Mouse (Mus musculus) gastrocnemius, adult 2 months (tissue): Measurements from ENCODE around the gene Atp4b. TPM values are rescaled to one million over a fixed set of nuclear protein-coding genes. Genes with fewer than 3 reads are reported as not detected.

Experiments
- DNase-seq: peaks from one replicate; pipeline ENCODE4 v3.0.0; 2022
- H3K27ac ChIP-seq: fragments of 200-600 bp; 2 replicates; pipeline ENCODE4 v1.8.1; 2022; ENCODE audit warnings: mild to moderate bottlenecking
- H3K4me3 ChIP-seq: fragments of 200-600 bp; 2 replicates; pipeline ENCODE4 v1.8.1; 2022; ENCODE audit warnings: mild to moderate bottlenecking, moderate library complexity
- CTCF ChIP-seq: fragments of 200-600 bp; IDR thresholded peaks from 2 replicates; pipeline ENCODE4 v1.8.1; 2022; ENCODE audit warnings: antibody characterized with exemption, mild to moderate bottlenecking, moderate library complexity
- intact Hi-C: fragments of 180-260 bp; cut with DNase I; formaldehyde crosslinking; loops from one replicate; pipeline ENCODE4 v1.15.1; 2025
- long read RNA-seq, 2 experiments: library from polyadenylated mRNA; stranded (forward); transcript quantifications; one replicate each; pipeline ENCODE4 v2.0.0; 2021
- total RNA-seq, 2 experiments: library from RNA; stranded (reverse); gene quantifications; 2 replicates each; pipeline ENCODE4 v1.2.3; 2021

Atp4b gene
- total RNA-seq: not detected
- long read RNA-seq, experiment 1: 0 reads
- long read RNA-seq, experiment 2: 0 reads

DNA sequence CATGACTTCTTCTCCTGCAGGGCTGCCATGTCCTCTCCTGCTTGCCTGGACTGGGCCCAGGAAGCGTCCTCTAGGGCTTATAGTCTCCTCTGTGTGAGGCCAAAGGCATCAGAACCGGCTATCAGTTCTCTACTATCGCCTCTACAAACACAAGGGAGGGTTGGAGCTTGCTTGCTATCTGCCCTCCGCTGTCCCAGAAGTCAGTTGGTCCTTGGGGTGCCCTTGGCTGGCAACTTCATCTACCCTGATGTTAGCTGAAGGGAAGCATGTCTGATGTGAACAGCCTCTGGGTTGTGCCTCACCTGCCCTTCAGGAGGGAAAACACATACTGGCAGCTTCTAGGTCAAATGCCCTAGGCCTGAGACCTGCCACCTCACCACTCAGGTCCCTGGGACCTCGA is at the start of gene Atp4b:
TSS of gene Atp4b (minus strand) at position 101 of the 400 bp plus-strand sequence.
- intact Hi-C loops: no loop called here
- no peak for DNase-seq

DNA sequence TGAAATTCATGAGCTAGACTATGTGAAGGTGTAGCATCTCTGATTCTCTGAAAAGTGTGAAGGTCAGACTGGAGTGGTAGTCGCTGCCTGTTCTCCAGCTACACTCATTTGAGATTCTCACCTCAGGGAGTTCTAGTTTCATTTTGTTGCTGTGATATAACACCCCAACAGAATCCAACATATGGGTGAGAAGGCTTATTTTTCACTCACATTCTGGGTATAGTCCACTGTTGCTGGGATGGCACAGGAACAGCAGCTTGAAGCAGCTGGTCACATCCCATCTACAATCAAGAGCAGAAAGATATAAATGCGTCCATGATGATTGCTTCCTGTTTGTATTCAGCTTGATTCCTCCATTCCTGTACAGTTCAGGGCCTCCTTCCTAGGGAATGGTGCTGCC is 45.5 kb upstream of the Atp4b start:
- no peak for DNase-seq
- Histone ChIP-seq H3K4me3 (no peak overlapping the region), H3K27ac (no peak overlapping the region)
- intact Hi-C loops: no loop called here
- no peak for TF ChIP-seq CTCF

More for the DNA sequence above, at the start of gene Atp4b:
- Histone ChIP-seq H3K27ac (no peak within 1 kb of the TSS), H3K4me3 (no peak within 1 kb of the TSS)
- no peak for TF ChIP-seq CTCF

GRCm38 (mm10) chr8:13437531-13437930 is 40.9 kb upstream of the Atp4b start:
- DNase-seq: no peak
- intact Hi-C loops: no loop called here
- Histone ChIP-seq H3K4me3 (peak overlapping the region; percentile 72; the same call in 1 of the 2 replicates), H3K27ac (no peak overlapping the region; the same call in 1 of the 2 replicates)
- TF ChIP-seq CTCF: no peak

GRCm38 (mm10) chr8:13436052-13436451 is 39.4 kb upstream of the Atp4b start:
- Histone ChIP-seq H3K4me3 (peak overlapping the region; percentile 72), H3K27ac (peak overlapping the region; percentile 87)
- intact Hi-C loops: no loop called here
- DNase-seq: no peak
- no peak for TF ChIP-seq CTCF

GRCm38 (mm10) chr8:13434889-13435288 is 38.3 kb upstream of the Atp4b start, which contains the start of gene Tmem255b:
Tmem255b (plus strand) TSS chr8:13435189.
- Histone ChIP-seq H3K4me3 (peak within 1 kb of the TSS; percentile 72), H3K27ac (peak within 1 kb of the TSS; percentile 87)
- intact Hi-C loops: no loop called here
- no peak for DNase-seq
- no peak for TF ChIP-seq CTCF

DNA sequence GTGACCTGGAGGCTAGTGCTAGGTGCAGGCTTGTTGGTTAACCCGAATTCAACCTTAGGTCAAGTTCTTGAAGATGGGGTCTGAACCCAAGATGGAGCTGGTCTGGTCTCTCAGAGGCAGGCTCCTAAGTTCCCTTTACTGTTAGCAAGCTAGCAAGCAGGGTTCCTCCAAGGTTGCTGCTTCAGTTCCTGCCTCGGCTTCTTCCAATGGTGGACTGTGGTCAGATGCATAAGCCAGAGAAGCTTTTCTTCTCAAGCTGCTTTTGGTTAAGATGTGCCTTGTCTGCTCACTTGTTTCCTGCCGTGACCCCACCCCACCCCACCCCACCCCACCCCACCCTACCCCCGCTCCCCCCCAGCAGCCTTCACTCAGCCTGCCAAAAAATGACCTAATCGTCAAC is 36.5 kb upstream of the Atp4b start:
- Histone ChIP-seq H3K4me3 (no peak overlapping the region), H3K27ac (peak overlapping the region; percentile 70)
- intact Hi-C loops: no loop called here
- no peak for DNase-seq
- no peak for TF ChIP-seq CTCF

GRCm38 (mm10) chr8:13430866-13431265 is 34.2 kb upstream of the Atp4b start:
- DNase-seq: no peak
- TF ChIP-seq CTCF: no peak
- Histone ChIP-seq H3K4me3 (peak overlapping the region; percentile 64), H3K27ac (peak overlapping the region; percentile 90)
- intact Hi-C loops: no loop called here

- peak overlapping the region; percentile 64 for H3K4me3 ChIP-seq
Measured at GRCm38 (mm10) chr8:13430412-13430811, 33.8 kb upstream of the Atp4b start.

DNA sequence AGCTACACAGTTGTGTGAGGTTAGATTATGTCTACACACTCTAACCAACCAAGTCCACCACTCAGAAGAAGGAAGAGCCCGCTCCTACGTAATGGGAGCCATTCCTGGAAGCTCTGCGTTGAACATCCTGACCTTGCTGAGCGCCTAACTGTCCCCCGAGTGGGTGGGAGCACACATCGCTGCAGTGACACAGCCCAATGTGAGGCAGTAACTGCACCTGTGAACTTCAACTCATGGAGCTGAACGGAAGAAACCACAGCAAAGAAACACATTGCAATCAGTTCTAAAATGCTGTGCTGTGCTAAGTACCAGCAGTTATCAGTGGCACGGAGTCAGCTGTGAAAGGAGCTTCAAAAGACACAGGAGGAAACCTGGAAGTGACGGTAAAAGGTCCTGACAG is 31.5 kb upstream of the Atp4b start:
- intact Hi-C loops: no loop called here
- Histone ChIP-seq H3K4me3 (peak overlapping the region; percentile 64), H3K27ac (peak overlapping the region; percentile 90)
- no peak for DNase-seq
- no peak for TF ChIP-seq CTCF

More at GRCm38 (mm10) chr8:13430412-13430811, 33.8 kb upstream of the Atp4b start:
- intact Hi-C loops: no loop called here
- no peak for TF ChIP-seq CTCF
- DNase-seq: no peak
- H3K27ac ChIP-seq: peak overlapping the region; percentile 90

DNA sequence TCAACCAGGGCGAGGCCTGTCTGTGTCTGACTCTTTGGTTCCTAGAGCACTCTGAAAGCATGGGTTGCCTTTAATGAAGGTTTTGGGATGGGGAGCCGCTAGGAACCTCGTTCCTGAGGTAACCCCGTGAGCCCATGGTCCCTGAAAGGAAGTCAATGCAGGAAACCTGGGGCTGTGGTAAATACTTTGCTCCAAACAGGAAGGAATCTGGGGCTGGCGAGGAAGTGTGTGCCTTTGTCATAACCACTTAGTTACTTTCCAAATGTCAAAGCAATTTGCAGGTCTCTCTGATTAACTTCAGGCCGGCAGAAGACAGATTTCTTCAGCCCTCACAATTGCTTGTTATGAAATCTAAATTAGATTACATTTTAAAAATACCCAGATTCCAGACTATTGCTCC is 30.7 kb upstream of the Atp4b start:
- Histone ChIP-seq H3K27ac (peak overlapping the region; percentile 90), H3K4me3 (peak overlapping the region; percentile 64)
- no peak for DNase-seq
- intact Hi-C loops: no loop called here
- TF ChIP-seq CTCF: no peak

- no peak overlapping the region for H3K27ac ChIP-seq
- TF ChIP-seq CTCF: no peak
- intact Hi-C loops: no loop called here
- no peak overlapping the region for H3K4me3 ChIP-seq
- DNase-seq: no peak
Measured at GRCm38 (mm10) chr8:13420970-13421369, 24.3 kb upstream of the Atp4b start.

DNA sequence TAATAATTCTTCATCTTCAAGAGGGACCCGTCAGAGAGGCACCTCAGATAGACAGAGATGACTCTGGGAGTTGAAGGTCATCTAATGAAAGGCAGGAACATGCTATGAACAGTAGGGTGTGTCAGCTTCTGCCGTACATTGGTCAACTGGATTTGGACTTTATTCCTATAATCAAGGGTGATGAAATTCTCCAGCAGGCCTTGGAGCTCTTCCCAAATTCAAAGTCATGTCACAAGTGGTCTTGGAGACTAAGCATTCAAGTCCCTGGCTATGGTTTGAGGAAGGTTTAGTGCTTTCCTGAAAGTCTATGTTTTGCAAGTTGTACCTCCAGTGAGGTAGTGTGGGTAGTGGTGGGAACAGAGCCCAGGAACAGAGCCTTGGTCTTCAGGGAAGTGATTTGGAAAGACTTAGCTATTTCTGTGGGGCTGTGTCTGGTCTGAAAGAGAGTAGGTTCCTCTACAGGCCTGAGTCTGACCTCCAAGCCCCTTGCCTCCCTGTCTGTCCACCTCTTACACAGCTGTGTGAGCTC is 22.6 kb upstream of the Atp4b start:
- no peak for TF ChIP-seq CTCF
- intact Hi-C loops: no loop called here
- Histone ChIP-seq H3K4me3 (no peak overlapping the region), H3K27ac (no peak overlapping the region)
- no peak for DNase-seq

DNA sequence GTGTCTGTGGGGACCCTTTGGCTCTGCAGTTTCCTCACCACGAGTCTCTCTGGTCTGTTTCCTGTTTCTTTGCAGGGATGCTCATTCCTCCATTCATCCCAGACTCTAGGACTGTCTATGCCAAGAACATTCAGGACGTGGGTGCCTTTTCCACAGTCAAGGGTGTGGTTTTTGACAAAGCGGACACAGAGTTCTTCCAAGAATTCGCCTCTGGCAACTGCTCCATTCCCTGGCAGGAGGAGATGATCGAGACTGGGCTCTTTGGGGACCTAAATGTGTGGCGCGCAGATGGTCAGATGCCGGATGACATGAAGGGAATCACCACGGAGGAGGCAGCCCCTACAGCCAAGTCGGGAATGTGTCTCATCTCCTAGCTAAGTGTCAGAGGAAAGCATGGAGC is 19.3 kb upstream of the Atp4b start:
- peak; percentile 64 for DNase-seq
- intact Hi-C loops: no loop called here
- H3K27ac ChIP-seq: no peak overlapping the region
- TF ChIP-seq CTCF: no peak
- H3K4me3 ChIP-seq: no peak overlapping the region

DNA sequence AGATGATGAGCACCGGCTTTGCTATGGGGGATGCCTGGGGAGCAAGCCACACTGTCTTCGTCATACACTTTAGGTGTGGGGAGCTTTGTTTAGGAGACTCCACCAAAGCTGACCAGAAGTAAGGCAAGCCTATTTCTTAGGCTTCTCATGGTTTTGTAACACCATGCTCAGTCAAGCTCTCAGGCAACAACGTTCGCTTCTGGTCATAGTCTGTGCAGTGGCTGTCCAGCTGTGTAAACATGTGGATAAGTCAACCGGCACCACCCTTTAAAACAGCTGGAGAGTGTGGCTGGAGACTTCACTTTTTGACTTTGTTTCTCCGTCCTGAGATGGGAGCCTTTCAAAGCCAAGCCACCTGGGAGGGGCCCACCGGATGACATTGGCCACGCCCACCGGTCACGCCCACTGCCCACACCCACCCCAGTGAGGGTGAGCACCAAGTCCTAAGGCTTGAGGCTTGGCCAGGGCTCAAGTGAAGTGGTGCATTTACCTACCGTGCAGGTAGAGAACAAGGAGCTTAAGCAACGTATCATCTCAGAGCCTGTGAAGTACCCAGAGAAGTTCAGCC is 17.3 kb upstream of the Atp4b start:
- DNase-seq: peak; percentile 54
- intact Hi-C loops: loop anchor here (1.0 to 2.0 kb wide), 2 partner anchors 134 to 339 kb away; no protein-coding TSS in a partner anchor
- no peak for TF ChIP-seq CTCF
- Histone ChIP-seq H3K27ac (peak overlapping the region; percentile 28; the same call in 1 of the 2 replicates), H3K4me3 (no peak overlapping the region)
